In genomic region chr10:96632271-96633144, GRCm38 (mm10) we compare ENCODE assay signal across 17 mouse cellular contexts. TPM values are rescaled to one million over a fixed set of nuclear protein-coding genes. Genes with fewer than 3 reads are reported as not detected.
DNase-seq lines count a peak whose midpoint lies in the region; ATAC-seq lines count a peak whose summit lies in the region.
"Had no signal": no experiment of that assay in that cellular context is flagged by ENCODE, and none has a peak within 500 bp of the region (broad histone marks: within the 10 kb centered on the region; RNA-seq: fewer than 3 reads in every experiment).

No protein-coding gene starts in this region.

- no peak overlapping the region for H3K9ac ChIP-seq in kidney, embryonic 15.5 days
- H3K9ac ChIP-seq in stomach, embryonic 14.5 days (replicated peaks; ENCODE audit: low read depth, low read length): no peak overlapping the region
- no peak overlapping the region for H3K9ac ChIP-seq in forebrain, embryonic 11.5 days (ENCODE audit: low read length)
- H3K9ac ChIP-seq: hindbrain, embryonic 12.5 days; liver, embryonic 13.5 days had no signal

- peak overlapping the region; percentile 63; the same call in 1 of the 2 replicates for H3K27ac ChIP-seq in kidney, embryonic 15.5 days
- 0 out of 2 replicates have a peak overlapping the region, but pooled peaks have one; percentile 39 for H3K27ac ChIP-seq in stomach, embryonic 14.5 days (ENCODE audit: low read length)
- H3K27ac ChIP-seq in forebrain, embryonic 11.5 days (ENCODE audit: low read depth, low read length): no peak overlapping the region
- H3K27ac ChIP-seq: hindbrain, embryonic 12.5 days; limb, embryonic 10.5 days; liver, embryonic 13.5 days had no signal

- H3K4me2 ChIP-seq in kidney, embryonic 15.5 days: no peak overlapping the region
- no peak overlapping the region for H3K4me2 ChIP-seq in stomach, embryonic 14.5 days (replicated peaks; ENCODE audit: low read depth, low read length)
- no peak overlapping the region for H3K4me2 ChIP-seq in forebrain, embryonic 11.5 days (ENCODE audit: low read depth, low read length, severe bottlenecking)
- H3K4me2 ChIP-seq: hindbrain, embryonic 12.5 days; liver, embryonic 13.5 days had no signal

- H3K4me1 ChIP-seq in kidney, embryonic 15.5 days: peaks cover 29% of the 10 kb centered on the region
- peaks cover 8% of the 10 kb centered on the region for H3K4me1 ChIP-seq in stomach, embryonic 14.5 days (ENCODE audit: control insufficient read depth, insufficient read depth, low read length)
- H3K4me1 ChIP-seq in forebrain, embryonic 11.5 days (replicated peaks; ENCODE audit: control insufficient read depth, insufficient read depth, low read length): no peaks in the 10 kb centered on the region
- H3K4me1 ChIP-seq: liver, embryonic 13.5 days had no signal

- no peak for ATAC-seq in kidney, embryonic 15.5 days (replicated peaks; ENCODE audit: low FRiP score)
- no peak for ATAC-seq in stomach, embryonic 14.5 days (ENCODE audit: insufficient number of reproducible peaks, insufficient read depth, low FRiP score, low read depth)
- no peak for ATAC-seq in forebrain, embryonic 11.5 days (replicated peaks; ENCODE audit: low FRiP score)

- H3K9me3 ChIP-seq in kidney, embryonic 15.5 days (replicated peaks): no peaks in the 10 kb centered on the region
- no peaks in the 10 kb centered on the region for H3K9me3 ChIP-seq in stomach, embryonic 14.5 days (ENCODE audit: control insufficient read depth, low read depth, low read length)
- H3K9me3 ChIP-seq in forebrain, embryonic 11.5 days (ENCODE audit: control insufficient read depth, low read length): no peaks in the 10 kb centered on the region
- H3K9me3 ChIP-seq: hindbrain, embryonic 12.5 days; limb, embryonic 10.5 days; liver, embryonic 13.5 days had no signal

- peak; percentile 55 to 61 for DNase-seq in cerebellum, adult 18-20 months
- DNase-seq in cerebellum, postnatal 14 days: no peak
- DNase-seq in kidney, postnatal 25 days: no peak
- DNase-seq in NIH3T3 (ENCODE audit: low read depth): peak; percentile 88
- DNase-seq in left cerebral cortex, adult 18-20 months (ENCODE audit: low spot score in 2 of 2): no peak
- no peak for DNase-seq in forebrain, embryonic 11.5 days (ENCODE audit: low spot score)
- DNase-seq: adrenal gland, postnatal 10 days; B cell, adult 2 months; kidney, adult 9 months; liver, embryonic 13.5 days; lung, postnatal 10 days; right cerebral cortex, postnatal 4 days; thymus, postnatal 36 days had no signal

- WGBS in kidney, embryonic 15.5 days: 55% methylated on average over 12 of the region's 12 CpGs
- WGBS in stomach, embryonic 14.5 days: 66% methylated on average over 12 of the region's 12 CpGs
- 83% methylated on average over 12 of the region's 12 CpGs for WGBS in forebrain, embryonic 11.5 days

- no peaks in the 10 kb centered on the region for H3K27me3 ChIP-seq in kidney, embryonic 15.5 days
- H3K27me3 ChIP-seq in stomach, embryonic 14.5 days (ENCODE audit: control insufficient read depth, insufficient read depth, low read length): no peaks in the 10 kb centered on the region
- no peaks in the 10 kb centered on the region for H3K27me3 ChIP-seq in forebrain, embryonic 11.5 days (ENCODE audit: control insufficient read depth, insufficient read depth, low read length)
- H3K27me3 ChIP-seq: hindbrain, embryonic 12.5 days; liver, embryonic 13.5 days had no signal

- H3K4me3 ChIP-seq in kidney, embryonic 15.5 days (replicated peaks): no peak overlapping the region
- no peak overlapping the region for H3K4me3 ChIP-seq in stomach, embryonic 14.5 days (ENCODE audit: low read depth, low read length)
- no peak overlapping the region for H3K4me3 ChIP-seq in forebrain, embryonic 11.5 days (ENCODE audit: low read depth, low read length)
- H3K4me3 ChIP-seq: hindbrain, embryonic 12.5 days; limb, embryonic 10.5 days; liver, embryonic 13.5 days had no signal

- peaks cover 22% of the 10 kb centered on the region for H3K36me3 ChIP-seq in kidney, embryonic 15.5 days
- peaks cover under 1% of the 10 kb centered on the region; the same call in 1 of the 2 replicates for H3K36me3 ChIP-seq in stomach, embryonic 14.5 days (ENCODE audit: control insufficient read depth, insufficient read depth, low read length)
- H3K36me3 ChIP-seq in forebrain, embryonic 11.5 days (ENCODE audit: control insufficient read depth, insufficient read depth, low read length): no peaks in the 10 kb centered on the region; the same call in 1 of the 2 replicates
- H3K36me3 ChIP-seq: liver, embryonic 13.5 days had no signal

RNA-seq across cellular contexts. Expression of gene Btg1, which starts 15.7 kb away (rescaled TPM):
- 44.9 TPM in 2 replicates for polyA plus RNA-seq in kidney, embryonic 15.5 days (2015; fragmentation: Nextera tagmentation; extraction: Ambion mirVana)
- polyA plus RNA-seq in stomach, embryonic 14.5 days (2014; fragmentation: Nextera tagmentation; extraction: Ambion mirVana): 101 and 103 TPM in 2 replicates
- 10 to 100 TPM; 33.7 to 37.3 TPM for total RNA-seq in left cerebral cortex, adult 18-20 months (2021)
- polyA plus RNA-seq in forebrain, embryonic 11.5 days (2014; fragmentation: Nextera tagmentation; extraction: Ambion mirVana): 35.9 and 40.2 TPM in 2 replicates

Comparison
In these comparisons a context has a peak if more than half of its experiments do, and no peak if none do; other contexts are left out.
1. DNase-seq: peak in cerebellum, adult 18-20 months (2 of 2) and NIH3T3 (single experiment); none in cerebellum, postnatal 14 days (0 of 2), kidney, postnatal 25 days (0 of 2), left cerebral cortex, adult 18-20 months (0 of 2) and forebrain, embryonic 11.5 days (single experiment).